Mouse (Mus musculus) kidney, postnatal 25 days (tissue): Measurements from ENCODE around the gene Tanc1.
A peak's percentile ranks its signal among the peaks of the same experiment; 100 is the strongest.
"Not testable (repeated sequence)": the region's sequence is repeated elsewhere in the genome, so short reads cannot be mapped to it uniquely, and the experiment has no call there.

Source experiments
- DNase-seq, 2 experiments: peaks; one replicate each; pipeline ENCODE4 v3.0.0; 2021; ENCODE audit warnings: mixed read lengths in 2 of 2

Gene Tanc1

GRCm38 (mm10) chr2:59611831-59612732 is at the start of gene Tanc1:
TSS of gene Tanc1 (plus strand) at chr2:59612042.
- peak; percentile 92 to 97 for DNase-seq

GRCm38 (mm10) chr2:59562215-59562614 is 49.6 kb upstream of the Tanc1 start:
- no peak for DNase-seq

- DNase-seq, result peak; percentile 30 to 37
Observed at GRCm38 (mm10) chr2:59562696-59563095, 49.1 kb upstream of the Tanc1 start.

- not testable (repeated sequence) for DNase-seq
Observed at GRCm38 (mm10) chr2:59564029-59564611, 47.7 kb upstream of the Tanc1 start.

GRCm38 (mm10) chr2:59564947-59565346 is 46.9 kb upstream of the Tanc1 start:
- DNase-seq, result no peak

- no peak for DNase-seq
Observed at GRCm38 (mm10) chr2:59580939-59581338, 30.9 kb upstream of the Tanc1 start.

GRCm38 (mm10) chr2:59583961-59584360 is 27.9 kb upstream of the Tanc1 start:
- DNase-seq, result no peak

GRCm38 (mm10) chr2:59587387-59588095 is 24.3 kb upstream of the Tanc1 start:
- DNase-seq, result no peak

- DNase-seq, result no peak
Observed at GRCm38 (mm10) chr2:59588096-59588405, 23.8 kb upstream of the Tanc1 start.

GRCm38 (mm10) chr2:59593341-59593902 is 18.4 kb upstream of the Tanc1 start:
- no peak for DNase-seq

- DNase-seq, result no peak
Observed at GRCm38 (mm10) chr2:59594095-59594494, 17.7 kb upstream of the Tanc1 start.

GRCm38 (mm10) chr2:59596545-59596944 is 15.3 kb upstream of the Tanc1 start:
- no peak for DNase-seq

- DNase-seq, result peak; percentile 40 to 55
Observed at GRCm38 (mm10) chr2:59598286-59598685, 13.6 kb upstream of the Tanc1 start.

GRCm38 (mm10) chr2:59598894-59599293 is 12.9 kb upstream of the Tanc1 start:
- no peak for DNase-seq

GRCm38 (mm10) chr2:59599338-59600111 is 12.3 kb upstream of the Tanc1 start:
- peak; percentile 70 to 83 for DNase-seq

GRCm38 (mm10) chr2:59600123-59600840 is 11.6 kb upstream of the Tanc1 start:
- DNase-seq, result peak; percentile 80

- DNase-seq, result no peak
Observed at GRCm38 (mm10) chr2:59600980-59601379, 10.9 kb upstream of the Tanc1 start.

GRCm38 (mm10) chr2:59601452-59601851 is 10.4 kb upstream of the Tanc1 start:
- DNase-seq, result no peak

GRCm38 (mm10) chr2:59608958-59609357 is 2.9 kb upstream of the Tanc1 start:
- DNase-seq, result no peak

GRCm38 (mm10) chr2:59611216-59611810 is 529 bp upstream of the Tanc1 start:
- no peak for DNase-seq

GRCm38 (mm10) chr2:59612733-59613473 is 1.1 kb downstream of the Tanc1 start:
- peak; percentile 47 to 64 for DNase-seq
